Mouse (Mus musculus) kidney, adult 9 months (tissue): ENCODE data around the gene Hspa1l.
"Not testable (repeated sequence)": the region's sequence is repeated elsewhere in the genome, so short reads cannot be mapped to it uniquely, and the experiment has no call there.

Experiments used
- DNase-seq: peaks from one replicate; pipeline ENCODE4 v3.0.0; 2022

The Hspa1l gene

DNA sequence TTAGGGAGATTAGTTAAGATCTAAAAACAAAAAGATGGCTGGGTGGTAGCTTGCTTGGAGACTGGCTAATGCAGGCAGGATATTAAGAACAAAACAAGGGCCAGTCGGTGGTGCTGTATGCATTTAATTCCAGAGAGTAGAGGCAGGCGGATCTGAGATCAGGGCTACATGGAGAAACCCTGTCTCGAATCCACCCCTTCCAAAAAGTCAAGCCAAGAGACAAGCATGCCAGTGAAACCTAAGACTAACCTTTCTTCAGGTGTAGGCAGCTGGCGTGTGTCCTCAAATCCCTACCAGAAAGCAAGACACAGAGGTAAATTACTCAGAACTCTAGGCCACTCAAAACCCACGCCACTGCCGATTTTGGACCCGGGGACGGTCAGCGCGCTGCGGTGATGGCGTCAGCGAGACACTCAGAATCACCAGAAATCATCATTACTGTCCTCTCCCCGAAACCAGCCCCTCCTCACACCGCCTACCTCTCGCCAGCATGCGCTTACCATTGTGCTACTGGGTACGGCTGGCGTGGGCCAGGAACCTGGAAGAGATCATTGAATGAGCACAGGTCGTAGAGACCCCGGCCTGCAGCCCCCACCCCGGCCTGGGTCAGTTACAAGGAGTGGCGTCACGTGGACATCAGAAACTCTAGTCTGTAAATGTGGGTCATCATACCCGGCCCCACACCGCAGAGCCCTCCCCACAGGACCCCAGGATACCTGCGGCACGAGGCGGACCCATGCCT is 20.7 kb upstream of the Hspa1l start:
- no peak for DNase-seq

DNA sequence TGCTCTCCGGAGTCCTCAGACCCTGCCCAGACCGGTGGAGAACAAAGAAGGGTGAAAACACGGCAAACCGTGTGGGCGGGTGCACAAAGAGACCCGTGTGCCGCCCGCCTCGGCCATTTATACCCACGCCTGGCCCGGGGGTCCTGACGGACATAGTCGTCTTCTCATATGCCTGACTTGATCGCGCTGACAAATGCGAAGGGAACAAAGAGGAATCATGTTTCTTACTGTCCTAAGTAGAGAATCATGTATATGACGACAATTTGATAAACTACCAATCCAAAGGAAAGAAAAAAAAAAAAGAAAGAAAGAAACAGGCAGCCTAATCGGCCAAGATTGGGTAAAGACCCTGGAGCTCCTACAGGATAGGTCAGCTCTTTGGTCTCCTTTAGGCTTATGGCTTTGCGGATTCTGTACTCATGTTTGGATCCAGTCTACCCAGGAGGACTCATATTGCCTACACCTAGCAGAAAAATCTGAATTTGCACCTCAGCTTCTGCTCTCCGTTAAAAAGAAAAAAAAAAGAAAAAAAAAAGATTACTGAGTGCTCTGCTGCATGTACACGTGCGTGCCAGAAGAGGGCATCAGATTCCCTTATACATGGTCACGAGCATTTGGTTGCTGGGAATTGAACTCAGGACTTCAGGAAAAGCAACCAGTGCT is 20.0 kb upstream of the Hspa1l start:
- DNase-seq = peak; percentile 81

DNA sequence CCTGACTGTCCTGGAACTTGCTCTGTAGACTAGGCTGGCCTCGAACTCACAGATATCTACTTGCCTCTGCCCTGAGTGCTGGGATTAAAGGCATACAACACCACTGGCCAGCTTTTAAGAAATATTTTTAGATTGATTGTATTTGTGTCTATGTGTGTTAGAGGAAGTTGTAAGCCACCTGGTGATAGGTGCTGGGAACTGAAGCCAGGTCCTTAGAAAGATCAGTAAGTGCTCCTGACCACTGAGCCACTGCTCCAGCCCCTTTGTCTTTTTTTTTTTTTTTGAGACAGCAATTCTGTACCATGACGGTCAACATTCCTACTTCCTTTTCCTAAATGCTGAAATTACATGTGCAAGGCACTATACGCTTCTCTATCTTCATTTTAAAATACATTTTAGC is 19.2 kb upstream of the Hspa1l start:
- no peak for DNase-seq

DNA sequence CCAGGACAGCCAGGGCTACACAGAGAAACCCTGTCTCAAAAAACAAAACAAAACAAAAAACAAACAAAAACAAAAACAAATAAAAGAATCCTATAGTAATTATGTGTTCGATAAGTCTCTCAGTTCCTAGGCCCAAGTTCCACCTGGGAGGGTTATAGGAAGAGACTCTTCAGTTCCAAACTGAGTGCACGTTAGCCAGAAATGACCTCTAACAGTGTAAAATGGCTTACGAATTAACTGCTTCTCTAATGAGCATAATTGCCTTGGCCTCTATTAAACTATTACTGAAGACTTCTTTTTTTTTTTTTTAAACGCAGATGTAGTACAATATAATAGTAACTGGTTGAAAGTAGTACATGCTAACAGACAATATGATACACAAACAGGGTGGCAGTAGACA is 18.6 kb upstream of the Hspa1l start:
- DNase-seq = peak; percentile 82

GRCm38 (mm10) chr17:34954831-34955230 is 17.7 kb upstream of the Hspa1l start:
- DNase-seq = no peak

DNA sequence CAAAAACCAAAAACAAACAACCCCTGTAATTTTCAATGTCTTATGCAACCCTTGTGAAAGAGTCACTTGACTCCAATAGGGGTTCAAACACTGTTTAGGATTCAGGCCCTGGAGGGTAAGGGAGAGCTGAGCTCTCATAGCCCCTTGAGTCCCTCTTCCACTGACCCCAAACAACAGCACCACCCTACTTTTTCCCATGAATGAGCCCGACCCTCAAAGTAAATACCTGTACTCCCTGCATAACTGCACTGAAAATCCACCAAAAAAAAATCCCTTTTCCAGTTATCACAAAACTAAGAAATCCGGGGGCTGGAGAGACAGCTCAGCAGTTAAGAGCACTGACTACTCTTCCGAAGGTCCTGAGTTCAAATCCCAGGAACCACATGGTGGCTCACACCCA is 16.6 kb upstream of the Hspa1l start:
- DNase-seq = no peak

DNA sequence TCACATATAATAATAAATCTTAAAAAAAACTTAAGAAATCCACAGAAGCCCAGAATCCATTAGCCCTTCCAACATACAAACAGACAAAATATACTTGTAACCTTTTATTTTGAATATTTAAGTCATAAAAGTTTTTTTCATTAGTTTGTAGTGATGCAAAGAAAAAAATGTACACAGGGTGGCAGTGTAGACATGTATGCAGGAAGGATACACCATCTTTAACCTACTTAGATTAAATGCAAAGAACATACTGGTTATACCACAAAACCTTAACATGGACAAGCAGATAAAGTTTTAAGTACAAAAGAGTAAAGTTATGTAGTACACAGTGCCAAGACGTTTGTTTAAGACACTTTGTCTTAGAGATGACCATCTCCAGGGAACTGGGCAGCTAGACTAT is 16.2 kb upstream of the Hspa1l start:
- DNase-seq = no peak

GRCm38 (mm10) chr17:34957291-34957690 is 15.2 kb upstream of the Hspa1l start:
- DNase-seq = not testable (repeated sequence)

DNA sequence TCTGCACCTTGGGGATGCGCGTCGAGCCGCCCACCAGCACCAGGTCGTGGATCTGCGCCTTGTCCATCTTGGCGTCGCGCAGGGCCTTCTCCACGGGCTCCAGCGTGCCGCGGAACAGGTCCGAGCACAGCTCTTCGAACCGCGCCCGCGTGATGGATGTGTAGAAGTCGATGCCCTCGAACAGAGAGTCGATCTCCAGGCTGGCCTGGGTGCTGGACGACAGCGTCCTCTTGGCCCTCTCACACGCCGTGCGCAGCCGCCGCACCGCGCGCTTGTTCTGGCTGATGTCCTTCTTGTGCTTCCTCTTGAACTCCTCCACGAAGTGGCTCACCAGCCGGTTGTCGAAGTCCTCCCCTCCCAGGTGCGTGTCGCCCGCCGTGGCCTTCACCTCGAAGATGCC is 14.5 kb upstream of the Hspa1l start:
- DNase-seq = not testable (repeated sequence)

GRCm38 (mm10) chr17:34958734-34959129 is 13.8 kb upstream of the Hspa1l start:
- DNase-seq = not testable (repeated sequence)

DNA sequence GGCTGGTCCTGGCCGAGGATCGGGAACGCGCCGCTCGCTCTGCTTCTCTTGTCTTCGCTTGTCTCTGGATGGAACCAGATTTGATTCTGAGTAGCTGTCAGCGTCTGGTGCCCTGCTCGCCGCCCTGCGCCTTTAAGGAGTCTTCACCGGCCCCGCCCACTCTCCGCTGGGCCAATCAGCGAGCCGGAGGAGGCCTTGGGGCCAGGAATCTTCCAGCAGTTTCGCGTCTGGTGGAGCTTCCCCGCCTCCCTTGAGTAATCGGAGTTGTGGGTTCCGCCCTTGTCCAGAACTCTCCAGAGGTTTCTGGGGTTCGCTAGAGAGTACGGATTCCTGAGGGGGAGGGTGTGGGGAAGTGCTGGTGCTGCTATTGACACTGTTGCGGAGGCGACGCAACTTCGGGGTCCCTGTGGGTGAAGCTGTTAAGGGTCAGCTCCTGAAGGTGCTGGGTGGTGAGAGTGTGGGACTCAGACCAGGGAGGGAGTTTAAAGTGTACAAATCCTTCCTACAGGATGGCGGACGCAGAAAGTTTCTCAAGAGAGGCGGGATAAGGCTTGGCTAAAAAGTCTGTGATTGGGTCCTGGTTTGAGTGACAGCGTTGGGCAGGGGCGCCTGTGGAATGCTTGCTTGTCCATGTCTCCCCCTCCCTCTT is 13.2 kb upstream of the Hspa1l start, which contains the start of gene Hspa1b:
Gene Hspa1b, minus strand, starts transcription at position 109 of the 649 bp plus-strand sequence.
- DNase-seq = peak; percentile 94

- DNase-seq = peak; percentile 67
Observed at GRCm38 (mm10) chr17:34959881-34960515, 12.5 kb upstream of the Hspa1l start.

DNA sequence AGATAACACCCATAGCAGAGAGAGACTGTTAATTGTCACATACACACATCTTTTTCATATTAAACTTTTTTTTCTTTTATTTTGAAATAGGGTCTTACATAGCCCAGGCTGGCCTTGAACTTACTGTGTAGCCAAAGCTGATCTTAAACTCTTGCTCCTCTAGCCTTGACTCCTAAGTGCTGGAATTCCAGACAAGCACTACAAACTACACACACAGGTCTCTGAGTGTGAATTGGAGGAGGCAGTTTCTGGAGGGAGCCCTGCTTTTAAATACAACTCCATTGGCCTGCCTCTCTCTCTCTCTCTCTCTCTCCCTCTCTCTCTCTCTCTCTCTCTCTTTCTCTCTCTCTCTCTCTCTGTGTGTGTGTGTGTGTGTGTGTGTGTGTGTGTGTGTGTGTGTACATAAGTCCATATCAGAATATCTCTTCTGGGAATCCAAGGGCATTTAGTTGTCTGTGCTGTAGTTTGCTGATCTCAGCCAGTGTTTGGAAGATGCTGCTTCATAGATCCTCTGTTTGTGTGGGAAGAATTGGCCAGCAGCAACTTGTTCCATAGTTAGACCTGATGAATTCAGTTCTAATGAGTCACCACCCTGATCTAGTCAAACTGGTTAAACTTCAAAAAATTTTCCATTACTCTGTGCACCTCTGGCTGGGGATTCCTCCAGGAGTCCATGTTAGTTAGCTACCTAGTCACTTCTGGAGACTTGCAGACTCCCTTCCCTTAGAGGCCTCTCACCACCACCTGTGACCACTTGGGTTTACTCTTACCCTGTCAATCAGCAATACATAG is 11.6 kb upstream of the Hspa1l start:
- DNase-seq = no peak

GRCm38 (mm10) chr17:34962125-34962524 is 10.4 kb upstream of the Hspa1l start:
- no peak for DNase-seq

DNA sequence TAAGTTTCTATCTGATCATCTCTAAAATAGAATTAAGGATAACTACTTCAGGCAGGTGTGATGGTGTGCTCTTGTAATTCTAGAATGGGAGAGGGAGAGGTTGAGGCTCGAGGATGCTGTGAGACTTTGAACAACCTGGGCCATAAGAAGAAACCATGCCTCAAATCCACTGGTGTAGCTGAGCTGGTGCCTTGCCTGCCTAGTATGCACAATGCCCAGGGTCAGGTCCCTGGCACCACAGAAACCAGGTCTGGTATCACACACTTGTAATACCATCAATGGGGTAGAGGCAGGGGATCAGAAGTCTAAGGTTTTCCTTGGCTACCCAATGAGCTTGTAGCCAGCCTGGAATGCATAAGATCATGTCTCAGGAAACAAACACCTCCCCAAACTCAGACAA is 9.7 kb upstream of the Hspa1l start:
- DNase-seq = no peak

- DNase-seq = peak; percentile 69
Observed at GRCm38 (mm10) chr17:34964640-34965049, 7.9 kb upstream of the Hspa1l start.

- DNase-seq = no peak
Observed at GRCm38 (mm10) chr17:34965627-34966026, 6.9 kb upstream of the Hspa1l start.

DNA sequence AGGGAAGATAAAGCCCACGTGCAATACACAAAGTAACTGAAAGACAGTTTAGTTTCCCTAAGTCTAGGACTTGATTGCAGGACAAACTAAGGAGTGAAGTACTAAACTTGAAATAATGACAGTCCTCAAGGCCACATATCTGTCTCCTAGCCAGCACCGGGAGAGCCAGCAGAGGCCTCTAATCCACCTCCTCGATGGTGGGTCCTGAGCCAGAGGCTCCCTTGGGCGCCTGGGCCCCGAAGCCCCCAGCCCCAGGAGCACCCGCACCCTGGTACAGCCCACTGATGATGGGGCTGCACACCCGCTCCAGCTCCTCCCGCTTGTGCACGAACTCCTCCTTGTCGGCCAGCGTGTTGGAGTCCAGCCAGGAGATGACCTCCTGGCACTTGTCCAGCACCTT is 2.7 kb upstream of the Hspa1l start, which contains the start of gene Gm20481:
Gene Gm20481, plus strand, starts transcription at position 91 of the 400 bp plus-strand sequence.
- not testable (repeated sequence) for DNase-seq

DNA sequence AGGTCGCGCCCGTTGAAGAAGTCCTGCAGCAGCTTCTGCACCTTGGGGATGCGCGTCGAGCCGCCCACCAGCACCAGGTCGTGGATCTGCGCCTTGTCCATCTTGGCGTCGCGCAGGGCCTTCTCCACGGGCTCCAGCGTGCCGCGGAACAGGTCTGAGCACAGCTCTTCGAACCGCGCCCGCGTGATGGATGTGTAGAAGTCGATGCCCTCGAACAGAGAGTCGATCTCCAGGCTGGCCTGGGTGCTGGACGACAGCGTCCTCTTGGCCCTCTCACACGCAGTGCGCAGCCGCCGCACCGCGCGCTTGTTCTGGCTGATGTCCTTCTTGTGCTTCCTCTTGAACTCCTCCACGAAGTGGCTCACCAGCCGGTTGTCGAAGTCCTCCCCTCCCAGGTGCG is 1.7 kb upstream of the Hspa1l start:
- DNase-seq = peak; percentile 3

DNA sequence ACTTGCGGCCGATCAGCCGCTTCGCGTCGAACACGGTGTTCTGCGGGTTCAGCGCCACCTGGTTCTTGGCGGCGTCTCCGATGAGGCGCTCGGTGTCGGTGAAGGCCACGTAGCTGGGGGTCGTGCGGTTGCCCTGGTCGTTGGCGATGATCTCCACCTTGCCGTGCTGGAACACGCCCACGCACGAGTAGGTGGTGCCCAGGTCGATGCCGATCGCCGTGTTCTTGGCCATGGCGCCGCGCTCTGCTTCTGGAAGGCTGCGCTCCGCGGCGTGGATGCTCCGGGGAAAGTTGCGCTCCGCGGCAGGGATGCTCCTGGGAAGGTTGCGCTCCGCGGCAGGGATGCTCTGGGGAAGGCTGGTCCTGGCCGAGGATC is 822 bp upstream of the Hspa1l start:
- not testable (repeated sequence) for DNase-seq

DNA sequence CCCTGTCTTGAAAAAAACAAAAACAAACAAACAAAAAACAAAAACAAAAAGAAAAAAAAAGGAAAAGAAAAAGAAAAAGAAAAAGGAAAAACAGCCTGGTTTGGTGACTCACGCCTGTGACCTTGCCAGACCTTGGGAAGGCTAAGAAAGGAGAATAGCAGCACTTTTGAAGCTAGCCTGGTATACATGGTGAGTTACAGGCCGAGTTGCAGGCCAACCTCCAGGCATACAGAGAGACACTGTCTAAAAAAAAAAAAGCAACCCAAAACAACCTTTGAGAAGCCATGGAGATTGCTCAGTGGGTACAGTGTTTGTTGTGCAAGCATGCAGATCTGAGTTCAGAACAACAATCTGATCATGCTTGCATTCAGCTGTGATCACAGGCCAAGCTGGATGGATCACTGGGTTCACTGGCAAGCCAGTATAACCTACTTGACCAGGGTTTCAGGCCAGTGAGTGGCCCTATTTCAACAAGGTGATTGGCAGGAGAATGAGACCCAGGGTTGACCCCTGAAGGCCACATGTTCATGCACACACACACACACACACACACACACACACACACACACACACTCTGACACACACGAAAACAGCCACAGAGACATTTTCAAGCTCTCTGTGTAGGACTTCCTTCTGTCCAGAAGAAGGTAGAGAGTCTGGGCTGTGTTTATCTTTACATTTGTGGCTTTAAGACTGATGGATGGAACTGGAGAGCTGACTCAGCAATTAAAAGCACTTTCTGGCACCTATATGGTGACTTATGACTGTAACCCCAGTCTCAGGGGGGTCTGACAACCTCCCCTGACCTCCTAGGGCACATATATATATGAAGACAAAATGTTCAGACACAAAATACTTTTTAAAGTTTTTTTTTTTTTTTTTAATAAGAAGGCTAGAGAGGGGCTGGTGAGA is 3.3 kb downstream of the Hspa1l start:
- no peak for DNase-seq
